Mouse (Mus musculus) neural tube, embryonic 14.5 days (tissue): ENCODE results near the gene Vnn1. TPM values are rescaled to one million over a fixed set of nuclear protein-coding genes. Genes with fewer than 3 reads are reported as not detected.

Source experiments
- ATAC-seq: fragments of 200-750 bp; cut with Nextera tagmentation; 2 replicates; pipeline ENCODE4 v1.8.0; 2017; ENCODE audit warnings: low read depth, mild to moderate bottlenecking, moderate TSS enrichment, moderate library complexity
- H3K27ac ChIP-seq: fragments of 300-500 bp; sonication (generic); 2 replicates; pipeline ENCODE4 v1.5.1; 2014; ENCODE audit warnings: low read depth, mild to moderate bottlenecking, control low read depth, low read length, moderate library complexity, mixed read lengths
- H3K27me3 ChIP-seq: fragments of 300-500 bp; sonication (generic); 2 replicates; pipeline ENCODE4 v1.6.1; 2014; ENCODE audit warnings: low read length; ENCODE audit not compliant: control insufficient read depth, insufficient read depth
- H3K36me3 ChIP-seq: fragments of 300-500 bp; sonication (generic); 2 replicates; pipeline ENCODE4 v1.6.1; 2014; ENCODE audit warnings: low read length, mixed read lengths; ENCODE audit not compliant: control insufficient read depth, insufficient read depth
- H3K4me1 ChIP-seq: fragments of 300-500 bp; sonication (generic); 2 replicates; pipeline ENCODE4 v1.6.1; 2014; ENCODE audit warnings: low read length; ENCODE audit not compliant: control insufficient read depth, insufficient read depth
- H3K4me2 ChIP-seq: fragments of 300-500 bp; sonication (generic); 2 replicates; pipeline ENCODE4 v1.6.1; 2014; ENCODE audit warnings: mild to moderate bottlenecking, low read depth, low read length, control low read depth
- H3K4me3 ChIP-seq: fragments of 300-500 bp; sonication (generic); 2 replicates; pipeline ENCODE4 v1.5.1; 2014; ENCODE audit warnings: low read depth, low read length, control low read depth, mixed read lengths
- H3K9ac ChIP-seq: fragments of 300-500 bp; sonication (generic); replicated peaks from 2 replicates; pipeline ENCODE4 v1.6.1; 2014; ENCODE audit warnings: low read depth, mild to moderate bottlenecking, control low read depth, low read length, mixed read lengths
- H3K9me3 ChIP-seq: fragments of 300-500 bp; sonication (generic); 2 replicates; pipeline ENCODE4 v1.6.1; 2016; ENCODE audit warnings: low read length; ENCODE audit not compliant: control insufficient read depth
- whole genome bisulfite sequencing: fragments of 180-500 bp; shearing (Covaris S2); extraction: QIAGEN DNeasy Blood & Tissue Kit; methylation state at CpG from one replicate; pipeline ENCODE4 v1.1.7; 2014; 5-methylcytosine and 5-hydroxymethylcytosine counted together
- polyA plus RNA-seq: library from polyadenylated mRNA; unstranded; fragments of >200 nt; fragmentation: Nextera tagmentation; extraction: Ambion mirVana; gene quantifications from 2 replicates; pipeline ENCODE4 v1.2.1, GENCODE M21; 2014

Gene Vnn1
- polyA plus RNA-seq, 1 experiment from 2014 or later = 0.29 TPM

GRCm38 (mm10) chr10:23949508-23950005 is 55.1 kb downstream of the Vnn1 start, which contains the start of gene Taar3:
Gene Taar3 (plus strand): TSS chr10:23949558.
- no peaks in the 10 kb centered on the region for H3K36me3 ChIP-seq
- H3K27ac ChIP-seq = no peak within 1 kb of the TSS
- H3K9ac ChIP-seq = no peak within 1 kb of the TSS
- no peaks in the 10 kb centered on the region for H3K27me3 ChIP-seq
- H3K9me3 ChIP-seq = no peaks in the 10 kb centered on the region
- no peak within 1 kb of the TSS for H3K4me2 ChIP-seq
- WGBS = 85% methylated on average over 16 of the region's 16 CpGs
- H3K4me3 ChIP-seq = no peak within 1 kb of the TSS
- H3K4me1 ChIP-seq = no peaks in the 10 kb centered on the region
- no peak for ATAC-seq

- no peak overlapping the region for H3K4me3 ChIP-seq
- H3K36me3 ChIP-seq = no peaks in the 10 kb centered on the region
- no peak for ATAC-seq
- 85% methylated on average over 6 of the region's 6 CpGs for WGBS
- no peaks in the 10 kb centered on the region for H3K4me1 ChIP-seq
- no peaks in the 10 kb centered on the region for H3K27me3 ChIP-seq
- H3K9me3 ChIP-seq = no peaks in the 10 kb centered on the region
- H3K27ac ChIP-seq = no peak overlapping the region
- no peak overlapping the region for H3K4me2 ChIP-seq
- no peak overlapping the region for H3K9ac ChIP-seq
These were observed 57.2 kb downstream of the Vnn1 start for GRCm38 (mm10) chr10:23951714-23952113.

Other genes with a start within 250 kb of the Vnn1 start
- gene Rps12, start 107.4 kb upstream of the Vnn1 start, polyA plus RNA-seq = 99.8 and 115 TPM in 2 replicates
- gene Slc18b1, start 97.7 kb upstream of the Vnn1 start, polyA plus RNA-seq = 21.5 and 26.8 TPM in 2 replicates
- not detected in 2 replicates for gene Vnn3, start 43.2 kb upstream of the Vnn1 start, polyA plus RNA-seq
- gene Taar1, start 25.7 kb downstream of the Vnn1 start, polyA plus RNA-seq = not detected in 2 replicates
- 0.27 TPM in 1 of 2 replicates, not detected in the other for gene Taar2, start 43.9 kb downstream of the Vnn1 start, polyA plus RNA-seq
- gene Taar3, start 54.9 kb downstream of the Vnn1 start, polyA plus RNA-seq = not detected in 2 replicates
- gene Taar4, start 65.8 kb downstream of the Vnn1 start, polyA plus RNA-seq = not detected in 2 replicates
- 0.27 TPM in 1 of 2 replicates, not detected in the other for gene Taar5, start 76.0 kb downstream of the Vnn1 start, polyA plus RNA-seq
- gene Taar6, start 91.0 kb downstream of the Vnn1 start, polyA plus RNA-seq = not detected in 2 replicates
- gene Taar7a, start 98.8 kb downstream of the Vnn1 start, polyA plus RNA-seq = not detected in 2 replicates
- gene Taar7b, start 105.3 kb downstream of the Vnn1 start, polyA plus RNA-seq = not detected in 2 replicates
- gene Taar7d, start 132.5 kb downstream of the Vnn1 start, polyA plus RNA-seq = not detected in 2 replicates
- gene Taar7e, start 142.9 kb downstream of the Vnn1 start, polyA plus RNA-seq = not detected in 2 replicates
- gene Taar7f, start 154.8 kb downstream of the Vnn1 start, polyA plus RNA-seq = not detected in 2 replicates
- not detected in 2 replicates for gene Taar8a, start 181.8 kb downstream of the Vnn1 start, polyA plus RNA-seq
- not detected in 2 replicates for gene Taar8b, start 197.6 kb downstream of the Vnn1 start, polyA plus RNA-seq
- not detected in 2 replicates for gene Taar8c, start 207.2 kb downstream of the Vnn1 start, polyA plus RNA-seq
- not detected in 2 replicates for gene Taar9, start 214.8 kb downstream of the Vnn1 start, polyA plus RNA-seq